Mouse (Mus musculus) regulatory T cell (primary cell): Measurements from ENCODE around the gene Mavs.

Source experiments
- in situ Hi-C: fragments of 300-600 bp; cut with MboI, MseI; formaldehyde crosslinking; loops from one replicate; pipeline ENCODE4 v1.15.1; 2025; ENCODE audit warnings: high pct_unique_total_duplicates

Mavs gene

GRCm38 (mm10) chr2:131233307-131234126, at the start of gene Mavs:
Mavs (plus strand) TSS chr2:131234063.
- in situ Hi-C loops: no loop called here

DNA sequence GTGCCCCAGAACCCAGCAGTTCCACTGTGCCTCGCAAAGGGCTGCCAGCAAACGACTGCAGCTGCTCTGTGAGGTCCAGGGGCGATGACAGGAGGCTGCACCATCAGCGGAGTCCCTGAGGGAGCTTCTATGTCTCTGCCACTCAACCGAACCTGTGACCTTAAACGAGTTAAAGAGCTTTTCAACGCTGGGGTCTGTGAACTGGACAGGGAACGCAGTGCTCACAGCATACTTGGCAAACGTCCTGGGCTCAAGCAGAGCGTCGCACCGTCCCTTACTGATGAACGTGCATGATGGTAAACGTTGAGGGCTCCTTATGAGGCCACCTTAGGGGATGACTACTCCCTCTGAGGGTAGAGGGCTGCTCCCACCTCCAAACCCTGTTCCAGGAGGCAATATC, 47.5 kb upstream of the Mavs start:
- in situ Hi-C loops: loop anchor here (10.0 to 25.0 kb wide), 2 partner anchors 338 to 1999 kb away; partner anchors contain the start of gene Slc20a1

DNA sequence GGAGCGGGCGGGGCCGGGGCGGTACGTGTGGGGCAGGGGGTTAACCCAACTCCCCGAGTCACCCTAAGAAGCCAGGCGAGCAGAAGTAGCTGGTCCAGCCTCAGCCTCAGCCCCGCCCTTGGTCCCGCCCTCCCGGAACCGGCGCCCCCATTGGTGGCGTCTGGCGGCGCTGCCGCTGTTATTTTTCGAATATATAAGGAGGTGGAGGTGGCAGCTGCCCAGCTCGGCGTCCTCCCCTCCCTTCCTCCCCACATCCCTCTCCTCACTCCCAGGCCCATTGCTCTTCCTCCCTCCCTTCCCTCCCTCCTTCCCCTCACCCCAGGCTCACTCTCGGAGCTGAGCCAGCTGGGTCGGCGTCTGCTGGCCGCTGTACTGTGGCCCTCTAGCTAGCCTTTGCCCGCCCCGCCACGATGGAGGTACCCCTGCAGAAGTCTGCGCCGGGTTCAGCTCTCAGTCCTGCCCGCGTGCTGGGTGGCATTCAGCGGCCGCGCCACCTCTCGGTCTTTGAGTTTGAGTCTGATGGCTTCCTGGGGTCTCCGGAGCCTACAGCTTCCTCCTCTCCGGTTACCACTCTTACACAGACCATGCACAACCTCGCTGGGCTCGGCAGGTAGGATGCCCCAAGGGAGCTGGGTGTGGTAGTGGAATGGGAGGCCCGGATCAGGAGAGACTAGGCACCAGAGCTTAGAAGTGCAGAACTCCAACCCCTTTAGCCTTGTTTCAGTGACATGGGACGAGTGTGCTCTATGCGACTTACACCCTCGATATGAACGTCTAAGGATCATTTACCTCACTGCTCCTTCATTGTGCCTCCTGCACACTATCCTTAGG, 46.9 kb upstream of the Mavs start, which contains the start of the genes Cdc25b and Spef1:
Gene Cdc25b (plus strand): TSS at position 179 of the 831 bp plus-strand sequence.
Gene Spef1 (minus strand): TSS at position 512 of the 831 bp plus-strand sequence.
- in situ Hi-C loops: loop anchor here (10.0 to 25.0 kb wide), 2 partner anchors 338 to 2000 kb away; partner anchors contain the start of gene Slc20a1

GRCm38 (mm10) chr2:131187602-131187922, 46.3 kb upstream of the Mavs start:
- in situ Hi-C loops: loop anchor here (10.0 to 25.0 kb wide), 2 partner anchors 337 to 2000 kb away; partner anchors contain the start of gene Slc20a1

DNA sequence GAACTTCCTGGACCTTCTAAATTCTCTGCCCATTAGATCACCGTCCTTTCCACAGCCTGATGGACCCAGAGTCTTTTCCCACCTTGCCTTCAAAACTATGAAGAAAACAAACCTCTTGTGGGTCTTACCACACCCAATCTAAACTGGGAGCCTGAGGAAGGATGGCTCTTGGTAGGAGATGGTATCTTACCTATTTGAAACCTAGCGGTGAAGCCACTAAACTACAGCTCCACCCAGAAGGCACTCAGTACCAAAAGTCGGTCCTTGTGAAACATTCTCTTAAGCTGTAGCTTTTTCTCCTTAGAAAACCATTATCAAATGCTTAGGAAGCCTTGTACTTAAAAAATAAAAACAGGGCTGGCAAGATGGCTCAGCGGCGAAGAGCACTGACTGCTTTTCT, 45.6 kb upstream of the Mavs start:
- in situ Hi-C loops: loop anchor here (10.0 to 25.0 kb wide), 2 partner anchors 336 to 2001 kb away; partner anchors contain the start of gene Slc20a1

GRCm38 (mm10) chr2:131189521-131190309, 44.1 kb upstream of the Mavs start:
- in situ Hi-C loops: loop anchor here (10.0 to 25.0 kb wide), 2 partner anchors 335 to 2002 kb away; partner anchors contain the start of gene Slc20a1

DNA sequence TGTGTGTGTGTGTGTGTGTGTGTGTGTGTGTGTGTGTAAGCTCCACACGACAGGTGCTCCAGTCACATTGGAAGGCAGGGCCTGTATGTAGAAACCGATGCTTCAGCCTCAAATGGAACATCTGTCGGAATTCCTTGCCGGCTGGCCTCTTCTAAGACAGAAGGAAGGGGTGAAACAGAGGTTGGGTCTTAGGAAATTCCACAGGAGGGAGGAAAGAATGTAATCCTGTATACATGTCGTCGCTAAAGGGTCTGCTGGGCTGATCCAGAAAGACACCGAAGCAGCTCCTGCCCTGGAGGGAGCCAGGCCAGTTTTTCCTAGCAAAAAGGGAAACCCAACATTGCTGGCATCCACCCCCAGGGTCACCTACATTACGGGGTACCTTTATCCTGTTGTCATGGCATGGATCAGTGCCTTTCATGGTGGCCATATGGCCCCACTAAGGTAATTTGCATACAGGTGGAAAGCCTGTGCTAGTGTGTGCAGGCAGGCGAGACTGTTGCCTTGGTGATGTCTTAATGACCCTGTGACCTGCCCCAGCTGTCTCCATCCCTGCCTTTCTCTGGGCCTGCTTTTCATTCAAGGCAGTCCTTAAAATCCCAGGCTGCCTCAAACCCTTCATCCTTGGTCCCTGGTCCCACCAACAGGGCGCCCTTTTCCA, 43.4 kb upstream of the Mavs start:
- in situ Hi-C loops: loop anchor here (25.0 kb wide), 1 partner anchor 2003 kb away; the partner anchor contains the start of gene Slc20a1

DNA sequence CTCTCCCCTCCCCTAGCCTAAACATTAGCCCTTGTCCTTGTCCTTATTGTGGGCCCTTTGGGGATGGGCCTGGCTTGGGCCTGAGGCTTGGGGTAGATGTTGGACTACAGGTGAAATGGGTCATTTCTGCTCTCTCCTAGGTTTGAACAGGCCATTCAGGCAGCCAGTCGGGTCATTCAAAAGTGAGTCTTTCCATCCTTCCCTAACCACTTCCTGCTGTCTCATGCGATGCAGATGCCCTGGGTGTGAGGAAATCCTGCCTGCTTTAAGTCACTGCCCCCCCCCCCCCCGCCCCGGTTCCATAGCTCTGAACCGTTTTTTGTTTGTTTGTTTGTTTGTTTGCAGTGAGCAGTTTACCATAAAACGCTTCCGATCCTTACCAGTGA, 42.9 kb upstream of the Mavs start:
- in situ Hi-C loops: loop anchor here (25.0 kb wide), 1 partner anchor 2004 kb away; the partner anchor contains the start of gene Slc20a1

DNA sequence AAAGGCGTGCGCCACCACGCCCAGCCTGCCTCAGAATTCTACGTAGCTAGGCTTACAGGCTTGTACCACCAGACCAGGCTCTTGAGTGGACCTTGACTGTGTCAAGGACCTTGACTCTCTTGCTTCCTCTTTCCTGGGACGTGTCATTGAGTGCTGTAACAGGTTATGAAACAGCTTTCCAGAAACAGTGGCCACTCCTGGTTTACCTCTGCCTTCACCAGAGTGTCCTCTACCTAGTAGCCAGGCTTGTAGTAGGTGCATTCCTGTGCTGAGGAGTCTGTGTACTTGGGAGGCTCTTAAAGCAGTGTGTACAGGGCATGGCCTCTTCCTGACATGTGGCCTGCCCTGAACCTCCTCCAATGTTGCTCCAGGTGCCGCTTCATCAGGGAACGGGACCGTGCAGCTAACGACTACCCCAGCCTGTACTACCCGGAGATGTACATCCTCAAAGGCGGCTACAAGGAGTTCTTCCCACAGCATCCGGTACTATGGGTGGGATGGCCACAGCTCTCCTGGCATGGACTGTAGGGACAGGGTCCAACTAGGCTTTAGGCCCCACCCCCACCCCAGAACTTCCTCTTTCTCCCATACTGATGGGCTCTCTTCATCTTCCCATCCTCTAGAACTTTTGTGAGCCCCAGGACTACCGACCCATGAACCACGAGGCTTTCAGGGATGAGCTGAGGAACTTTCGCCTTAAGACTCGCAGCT, 37.1 kb upstream of the Mavs start:
- in situ Hi-C loops: loop anchor here (25.0 kb wide), 1 partner anchor 2009 kb away; the partner anchor contains the start of gene Slc20a1

DNA sequence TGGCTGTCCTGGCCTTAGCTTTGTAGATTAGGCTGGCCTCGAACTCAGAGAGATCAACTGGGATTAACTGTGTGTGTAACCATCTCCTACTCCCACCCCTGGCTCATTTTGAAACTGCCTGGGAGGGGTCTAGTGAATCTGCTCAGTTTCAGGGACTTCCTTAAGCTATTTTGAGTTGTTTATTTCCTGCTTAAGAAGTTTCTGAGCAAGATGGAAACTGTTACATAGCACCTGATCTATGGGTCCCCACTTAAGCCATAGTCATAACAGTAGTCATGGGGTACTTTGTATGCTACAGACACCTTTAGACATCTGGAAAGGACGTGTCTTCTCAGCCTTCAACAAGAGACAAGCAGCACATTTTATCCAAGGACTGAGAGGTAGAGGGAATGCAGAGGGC, 33.2 kb upstream of the Mavs start:
- in situ Hi-C loops: no loop called here

DNA sequence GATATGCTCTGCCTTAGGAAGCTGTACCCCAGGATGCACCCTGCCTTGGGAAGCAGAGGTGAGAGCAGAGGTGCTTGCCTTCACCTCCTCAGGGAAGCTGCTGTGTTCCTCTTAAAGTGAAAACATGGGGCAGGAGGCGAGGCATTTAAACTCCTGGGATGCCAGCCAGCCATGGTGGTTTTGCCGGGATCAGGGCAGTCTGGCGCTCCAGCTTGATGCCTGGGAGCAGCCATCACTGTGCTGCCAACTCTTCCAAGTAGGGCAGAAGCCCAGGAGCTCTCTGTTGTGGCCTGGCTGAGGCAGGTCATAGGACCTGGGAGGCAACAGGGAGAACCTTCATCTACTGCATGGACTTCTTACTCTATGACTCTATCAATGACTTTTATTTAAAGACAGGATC, 32.6 kb upstream of the Mavs start:
- in situ Hi-C loops: no loop called here

- in situ Hi-C loops: no loop called here
Observed at GRCm38 (mm10) chr2:131203816-131204409, 29.9 kb upstream of the Mavs start.

DNA sequence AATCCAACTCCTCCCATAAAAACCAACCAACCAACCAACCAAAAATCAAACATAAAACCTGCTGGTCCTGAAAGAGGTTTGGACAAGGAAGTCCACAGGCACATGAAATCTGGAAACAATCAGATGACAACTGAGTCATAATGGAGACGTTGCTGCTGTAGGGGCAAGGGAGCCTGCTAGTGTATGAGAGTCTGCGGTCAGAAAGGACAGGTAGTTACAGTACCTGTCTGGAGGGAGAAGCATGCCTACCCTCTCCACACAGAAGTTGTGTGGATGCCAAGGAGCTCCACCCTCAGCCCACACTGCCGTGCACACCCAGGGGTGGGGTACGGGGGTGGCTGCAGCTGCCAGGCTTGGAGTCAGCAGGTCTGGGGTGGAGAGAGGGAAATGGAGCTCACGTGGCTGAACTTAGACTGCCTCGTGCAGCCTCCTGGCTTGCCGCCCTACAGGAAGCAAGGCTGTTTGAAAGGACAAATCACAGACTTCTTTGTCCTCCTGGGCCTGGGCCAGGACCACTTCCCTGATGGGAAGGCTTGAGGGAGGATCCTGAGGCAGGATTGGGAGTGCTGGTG, 29.4 kb upstream of the Mavs start:
- in situ Hi-C loops: no loop called here

- in situ Hi-C loops: no loop called here
Observed at GRCm38 (mm10) chr2:131205521-131206182, 28.2 kb upstream of the Mavs start.

- in situ Hi-C loops: no loop called here
Observed at GRCm38 (mm10) chr2:131206778-131207177, 27.1 kb upstream of the Mavs start, which contains the start of gene Ap5s1. Ap5s1 (plus strand) TSS chr2:131207078.

- in situ Hi-C loops: no loop called here
Observed at GRCm38 (mm10) chr2:131208356-131208755, 25.5 kb upstream of the Mavs start.

- in situ Hi-C loops: no loop called here
Observed at GRCm38 (mm10) chr2:131209125-131209795, 24.6 kb upstream of the Mavs start.
